Mouse (Mus musculus) embryo, embryonic 10.5 days (tissue): ENCODE results near the gene Stim2.

Source experiments
- DNase-seq: peaks from one replicate; pipeline ENCODE4 v3.0.0-alpha.2; 2015; ENCODE audit warnings: low spot score

Stim2 gene

GRCm38 (mm10) chr5:53998146-53998742 lies at the start of gene Stim2:
Gene Stim2 (plus strand): TSS chr5:53998499.
- peak; percentile 96 for DNase-seq

- DNase-seq, result peak; percentile 22
These were observed 49.6 kb upstream of the Stim2 start for GRCm38 (mm10) chr5:53948606-53949266.

- DNase-seq, result no peak
These were observed 48.1 kb upstream of the Stim2 start for GRCm38 (mm10) chr5:53950189-53950588.

- DNase-seq, result no peak
These were observed 45.1 kb upstream of the Stim2 start for GRCm38 (mm10) chr5:53953216-53953615.

- DNase-seq, result no peak
These were observed 44.5 kb upstream of the Stim2 start for GRCm38 (mm10) chr5:53953797-53954196.

GRCm38 (mm10) chr5:53955966-53956365 lies 42.3 kb upstream of the Stim2 start:
- no peak for DNase-seq

GRCm38 (mm10) chr5:53956396-53957314 lies 41.6 kb upstream of the Stim2 start:
- no peak for DNase-seq

GRCm38 (mm10) chr5:53957348-53957747 lies 41.0 kb upstream of the Stim2 start:
- no peak for DNase-seq

- no peak for DNase-seq
These were observed 37.1 kb upstream of the Stim2 start for GRCm38 (mm10) chr5:53961229-53961628.

- DNase-seq, result no peak
These were observed 36.3 kb upstream of the Stim2 start for GRCm38 (mm10) chr5:53961830-53962515.

- DNase-seq, result no peak
These were observed 32.6 kb upstream of the Stim2 start for GRCm38 (mm10) chr5:53965656-53966055.

- no peak for DNase-seq
These were observed 30.7 kb upstream of the Stim2 start for GRCm38 (mm10) chr5:53967560-53967959.

GRCm38 (mm10) chr5:53970178-53970577 lies 28.1 kb upstream of the Stim2 start:
- DNase-seq, result no peak

- no peak for DNase-seq
These were observed 27.1 kb upstream of the Stim2 start for GRCm38 (mm10) chr5:53971201-53971600.

GRCm38 (mm10) chr5:53972905-53973304 lies 25.4 kb upstream of the Stim2 start:
- no peak for DNase-seq

GRCm38 (mm10) chr5:53976497-53976896 lies 21.8 kb upstream of the Stim2 start:
- no peak for DNase-seq

- DNase-seq, result no peak
These were observed 21.2 kb upstream of the Stim2 start for GRCm38 (mm10) chr5:53977060-53977459.

- DNase-seq, result no peak
These were observed 14.9 kb upstream of the Stim2 start for GRCm38 (mm10) chr5:53983358-53983757.

GRCm38 (mm10) chr5:53985632-53986031 lies 12.7 kb upstream of the Stim2 start:
- DNase-seq, result no peak

- DNase-seq, result no peak
These were observed 10.8 kb upstream of the Stim2 start for GRCm38 (mm10) chr5:53987496-53987895.

GRCm38 (mm10) chr5:53988053-53988452 lies 10.2 kb upstream of the Stim2 start:
- no peak for DNase-seq

GRCm38 (mm10) chr5:53992616-53993015 lies 5.7 kb upstream of the Stim2 start:
- no peak for DNase-seq
